Mouse (Mus musculus): ENCODE measurements around the gene Tifab.

Tifab gene

GRCm38 (mm10) chr13:56176310-56176709 is 2.4 kb downstream of the Tifab start:
- no peak for DNase-seq (ENCODE audit: low spot score)

- DNase-seq (ENCODE audit: low spot score): no peak
These were observed 2.8 kb downstream of the Tifab start for GRCm38 (mm10) chr13:56175848-56176247.

- DNase-seq (ENCODE audit: low spot score): no peak
These were observed 5.7 kb downstream of the Tifab start for GRCm38 (mm10) chr13:56172901-56173545.

GRCm38 (mm10) chr13:56172106-56172505 is 6.6 kb downstream of the Tifab start:
- no peak for DNase-seq (ENCODE audit: low spot score)

- peak; percentile 19 for DNase-seq (ENCODE audit: low spot score)
These were observed 10.3 kb downstream of the Tifab start for GRCm38 (mm10) chr13:56168403-56168781.

- DNase-seq (ENCODE audit: low spot score): no peak
These were observed 11.0 kb downstream of the Tifab start for GRCm38 (mm10) chr13:56167446-56168402.

- DNase-seq (ENCODE audit: low spot score): no peak
These were observed 13.1 kb downstream of the Tifab start for GRCm38 (mm10) chr13:56165561-56165960.

- no peak for DNase-seq (ENCODE audit: low spot score)
These were observed 14.3 kb downstream of the Tifab start for GRCm38 (mm10) chr13:56164372-56164771.

GRCm38 (mm10) chr13:56163751-56164150 is 14.9 kb downstream of the Tifab start:
- no peak for DNase-seq (ENCODE audit: low spot score)

GRCm38 (mm10) chr13:56162859-56163258 is 15.8 kb downstream of the Tifab start:
- DNase-seq (ENCODE audit: low spot score): no peak

- peak; percentile 35 for DNase-seq (ENCODE audit: low spot score)
These were observed 18.9 kb downstream of the Tifab start for GRCm38 (mm10) chr13:56159614-56160363.

GRCm38 (mm10) chr13:56159016-56159601 is 19.6 kb downstream of the Tifab start:
- no peak for DNase-seq (ENCODE audit: low spot score)

- no peak for DNase-seq (ENCODE audit: low spot score)
These were observed 23.0 kb downstream of the Tifab start for GRCm38 (mm10) chr13:56155671-56156070.

- peak; percentile 43 for DNase-seq (ENCODE audit: low spot score)
These were observed 23.6 kb downstream of the Tifab start for GRCm38 (mm10) chr13:56155048-56155447.

- no peak for DNase-seq (ENCODE audit: low spot score)
These were observed 25.8 kb downstream of the Tifab start for GRCm38 (mm10) chr13:56152773-56153460.

- peak; percentile 40 for DNase-seq (ENCODE audit: low spot score)
These were observed 27.1 kb downstream of the Tifab start for GRCm38 (mm10) chr13:56151404-56152226.

- no peak for DNase-seq (ENCODE audit: low spot score)
These were observed 33.2 kb downstream of the Tifab start for GRCm38 (mm10) chr13:56145523-56145922.

GRCm38 (mm10) chr13:56144021-56144420 is 34.7 kb downstream of the Tifab start:
- DNase-seq (ENCODE audit: low spot score): no peak

GRCm38 (mm10) chr13:56143151-56143513 is 35.6 kb downstream of the Tifab start:
- no peak for DNase-seq (ENCODE audit: low spot score)

- DNase-seq (ENCODE audit: low spot score): no peak
These were observed 36.1 kb downstream of the Tifab start for GRCm38 (mm10) chr13:56142382-56143150.

Data from yolk sac, embryonic 10.5 days (tissue).